Mouse (Mus musculus): ENCODE measurements around the gene Gm44965. TPM values are rescaled to one million over a fixed set of nuclear protein-coding genes. Genes with fewer than 3 reads are reported as not detected.

The Gm44965 gene
- polyA plus RNA-seq, 1 experiment from 2014 or later: not detected

GRCm38 (mm10) chr6:48646995-48647394, 53.3 kb downstream of the Gm44965 start, which contains the start of gene Gimap8:
Gene Gimap8 (plus strand): TSS chr6:48647234.
- Histone ChIP-seq H3K27me3 (ENCODE audit: control insufficient read depth, insufficient read depth, low read length) (no peaks in the 10 kb centered on the region), H3K4me1 (ENCODE audit: control insufficient read depth, insufficient read depth, low read length) (no peaks in the 10 kb centered on the region), H3K9ac (ENCODE audit: low read length) (no peak within 1 kb of the TSS), H3K4me2 (ENCODE audit: low read depth, severe bottlenecking) (no peak within 1 kb of the TSS), H3K4me3 (ENCODE audit: low read depth, low read length) (no peak within 1 kb of the TSS), H3K9me3 (ENCODE audit: control insufficient read depth, low read length) (no peaks in the 10 kb centered on the region), H3K27ac (replicated peaks; ENCODE audit: low read depth, low read length) (no peak within 1 kb of the TSS), H3K36me3 (ENCODE audit: control insufficient read depth, insufficient read depth, low read length) (no peaks in the 10 kb centered on the region)
- ATAC-seq (ENCODE audit: insufficient number of reproducible peaks, low FRiP score, low TSS enrichment, low read depth) (no peak), DNase-seq (ENCODE audit: low spot score) (no peak)
- WGBS: 47% methylated on average over 3 of the region's 3 CpGs

- H3K4me2 ChIP-seq (ENCODE audit: low read depth, severe bottlenecking): no peak overlapping the region
- no peak overlapping the region for H3K9ac ChIP-seq (ENCODE audit: low read length)
- ATAC-seq (ENCODE audit: insufficient number of reproducible peaks, low FRiP score, low TSS enrichment, low read depth) (no peak), DNase-seq (ENCODE audit: low spot score) (no peak)
- no peak overlapping the region for H3K4me3 ChIP-seq (ENCODE audit: low read depth, low read length)
- H3K4me1 ChIP-seq (ENCODE audit: control insufficient read depth, insufficient read depth, low read length): no peaks in the 10 kb centered on the region
- no peaks in the 10 kb centered on the region for H3K36me3 ChIP-seq (ENCODE audit: control insufficient read depth, insufficient read depth, low read length)
- WGBS: 83% methylated on average over 2 of the region's 2 CpGs
- no peaks in the 10 kb centered on the region for H3K27me3 ChIP-seq (ENCODE audit: control insufficient read depth, insufficient read depth, low read length)
- no peak overlapping the region for H3K27ac ChIP-seq (replicated peaks; ENCODE audit: low read depth, low read length)
- no peaks in the 10 kb centered on the region for H3K9me3 ChIP-seq (ENCODE audit: control insufficient read depth, low read length)
Measured at GRCm38 (mm10) chr6:48647611-48648010, 53.9 kb downstream of the Gm44965 start.

- H3K9ac ChIP-seq (ENCODE audit: low read length): no peak overlapping the region
- 91% methylated on average over 4 of the region's 4 CpGs for WGBS
Measured at GRCm38 (mm10) chr6:48648779-48649178, 55.0 kb downstream of the Gm44965 start.

GRCm38 (mm10) chr6:48650041-48650440, 56.3 kb downstream of the Gm44965 start:
- no peaks in the 10 kb centered on the region for H3K36me3 ChIP-seq (ENCODE audit: control insufficient read depth, insufficient read depth, low read length)
- DNase-seq (ENCODE audit: low spot score): no peak
- no peak overlapping the region for H3K4me2 ChIP-seq (ENCODE audit: low read depth, severe bottlenecking)
- no peak for ATAC-seq (ENCODE audit: insufficient number of reproducible peaks, low FRiP score, low TSS enrichment, low read depth)
- 91% methylated on average over 9 of the region's 9 CpGs for WGBS
- H3K9me3 ChIP-seq (ENCODE audit: control insufficient read depth, low read length): no peaks in the 10 kb centered on the region
- H3K27ac ChIP-seq (replicated peaks; ENCODE audit: low read depth, low read length): no peak overlapping the region
- no peaks in the 10 kb centered on the region for H3K4me1 ChIP-seq (ENCODE audit: control insufficient read depth, insufficient read depth, low read length)
- no peak overlapping the region for H3K9ac ChIP-seq (ENCODE audit: low read length)
- no peak overlapping the region for H3K4me3 ChIP-seq (ENCODE audit: low read depth, low read length)
- H3K27me3 ChIP-seq (ENCODE audit: control insufficient read depth, insufficient read depth, low read length): no peaks in the 10 kb centered on the region

More at GRCm38 (mm10) chr6:48648779-48649178, 55.0 kb downstream of the Gm44965 start:
- no peak overlapping the region for H3K4me2 ChIP-seq (ENCODE audit: low read depth, severe bottlenecking)
- no peaks in the 10 kb centered on the region for H3K4me1 ChIP-seq (ENCODE audit: control insufficient read depth, insufficient read depth, low read length)
- DNase-seq (ENCODE audit: low spot score): no peak
- H3K27me3 ChIP-seq (ENCODE audit: control insufficient read depth, insufficient read depth, low read length): no peaks in the 10 kb centered on the region
- H3K36me3 ChIP-seq (ENCODE audit: control insufficient read depth, insufficient read depth, low read length): no peaks in the 10 kb centered on the region
- H3K9me3 ChIP-seq (ENCODE audit: control insufficient read depth, low read length): no peaks in the 10 kb centered on the region
- ATAC-seq (ENCODE audit: insufficient number of reproducible peaks, low FRiP score, low TSS enrichment, low read depth): no peak
- no peak overlapping the region for H3K4me3 ChIP-seq (ENCODE audit: low read depth, low read length)
- H3K27ac ChIP-seq (replicated peaks; ENCODE audit: low read depth, low read length): no peak overlapping the region

- no peaks in the 10 kb centered on the region for H3K4me1 ChIP-seq (ENCODE audit: control insufficient read depth, insufficient read depth, low read length)
- no peak overlapping the region for H3K4me2 ChIP-seq (ENCODE audit: low read depth, severe bottlenecking)
- no peaks in the 10 kb centered on the region for H3K36me3 ChIP-seq (ENCODE audit: control insufficient read depth, insufficient read depth, low read length)
- H3K27ac ChIP-seq (replicated peaks; ENCODE audit: low read depth, low read length): no peak overlapping the region
- ATAC-seq (ENCODE audit: insufficient number of reproducible peaks, low FRiP score, low TSS enrichment, low read depth) (no peak), DNase-seq (ENCODE audit: low spot score) (no peak)
- H3K9me3 ChIP-seq (ENCODE audit: control insufficient read depth, low read length): no peaks in the 10 kb centered on the region
- no peak overlapping the region for H3K4me3 ChIP-seq (ENCODE audit: low read depth, low read length)
- no peak overlapping the region for H3K9ac ChIP-seq (ENCODE audit: low read length)
- no peaks in the 10 kb centered on the region for H3K27me3 ChIP-seq (ENCODE audit: control insufficient read depth, insufficient read depth, low read length)
- WGBS: 68% methylated on average over 5 of the region's 5 CpGs
Measured at GRCm38 (mm10) chr6:48658721-48659120, 65.0 kb downstream of the Gm44965 start.

GRCm38 (mm10) chr6:48664750-48665149, 71.0 kb downstream of the Gm44965 start:
- DNase-seq (ENCODE audit: low spot score) (no peak), ATAC-seq (ENCODE audit: insufficient number of reproducible peaks, low FRiP score, low TSS enrichment, low read depth) (no peak)
- H3K4me2 ChIP-seq (ENCODE audit: low read depth, severe bottlenecking): no peak overlapping the region
- WGBS: 83% methylated on average over 4 of the region's 4 CpGs
- no peaks in the 10 kb centered on the region for H3K36me3 ChIP-seq (ENCODE audit: control insufficient read depth, insufficient read depth, low read length)
- no peak overlapping the region for H3K27ac ChIP-seq (replicated peaks; ENCODE audit: low read depth, low read length)
- H3K9me3 ChIP-seq (ENCODE audit: control insufficient read depth, low read length): no peaks in the 10 kb centered on the region
- no peak overlapping the region for H3K4me3 ChIP-seq (ENCODE audit: low read depth, low read length)
- H3K27me3 ChIP-seq (ENCODE audit: control insufficient read depth, insufficient read depth, low read length): no peaks in the 10 kb centered on the region
- no peaks in the 10 kb centered on the region for H3K4me1 ChIP-seq (ENCODE audit: control insufficient read depth, insufficient read depth, low read length)
- H3K9ac ChIP-seq (ENCODE audit: low read length): no peak overlapping the region

GRCm38 (mm10) chr6:48665471-48665870, 71.7 kb downstream of the Gm44965 start:
- DNase-seq (ENCODE audit: low spot score) (no peak), ATAC-seq (ENCODE audit: insufficient number of reproducible peaks, low FRiP score, low TSS enrichment, low read depth) (no peak)
- Histone ChIP-seq H3K4me3 (ENCODE audit: low read depth, low read length) (no peak overlapping the region), H3K27me3 (ENCODE audit: control insufficient read depth, insufficient read depth, low read length) (no peaks in the 10 kb centered on the region), H3K36me3 (ENCODE audit: control insufficient read depth, insufficient read depth, low read length) (no peaks in the 10 kb centered on the region), H3K4me2 (ENCODE audit: low read depth, severe bottlenecking) (no peak overlapping the region), H3K27ac (replicated peaks; ENCODE audit: low read depth, low read length) (no peak overlapping the region), H3K9me3 (ENCODE audit: control insufficient read depth, low read length) (no peaks in the 10 kb centered on the region), H3K9ac (ENCODE audit: low read length) (no peak overlapping the region), H3K4me1 (ENCODE audit: control insufficient read depth, insufficient read depth, low read length) (no peaks in the 10 kb centered on the region)
- WGBS: 92% methylated on average over 9 of the region's 9 CpGs

GRCm38 (mm10) chr6:48666159-48666586, 72.4 kb downstream of the Gm44965 start:
- WGBS: 40% methylated on average over 7 of the region's 7 CpGs
- H3K27ac ChIP-seq (replicated peaks; ENCODE audit: low read depth, low read length): no peak overlapping the region
- H3K27me3 ChIP-seq (ENCODE audit: control insufficient read depth, insufficient read depth, low read length): no peaks in the 10 kb centered on the region
- H3K4me1 ChIP-seq (ENCODE audit: control insufficient read depth, insufficient read depth, low read length): no peaks in the 10 kb centered on the region
- no peak overlapping the region for H3K4me3 ChIP-seq (ENCODE audit: low read depth, low read length)
- H3K9me3 ChIP-seq (ENCODE audit: control insufficient read depth, low read length): no peaks in the 10 kb centered on the region
- no peak for ATAC-seq (ENCODE audit: insufficient number of reproducible peaks, low FRiP score, low TSS enrichment, low read depth)
- H3K4me2 ChIP-seq (ENCODE audit: low read depth, severe bottlenecking): no peak overlapping the region
- no peak overlapping the region for H3K9ac ChIP-seq (ENCODE audit: low read length)
- H3K36me3 ChIP-seq (ENCODE audit: control insufficient read depth, insufficient read depth, low read length): no peaks in the 10 kb centered on the region
- DNase-seq (ENCODE audit: low spot score): no peak

- no peaks in the 10 kb centered on the region for H3K36me3 ChIP-seq (ENCODE audit: control insufficient read depth, insufficient read depth, low read length)
- no peak for DNase-seq (ENCODE audit: low spot score)
- H3K9ac ChIP-seq (ENCODE audit: low read length): no peak overlapping the region
- H3K9me3 ChIP-seq (ENCODE audit: control insufficient read depth, low read length): no peaks in the 10 kb centered on the region
- H3K4me1 ChIP-seq (ENCODE audit: control insufficient read depth, insufficient read depth, low read length): no peaks in the 10 kb centered on the region
- H3K27ac ChIP-seq (replicated peaks; ENCODE audit: low read depth, low read length): no peak overlapping the region
- no peak overlapping the region for H3K4me3 ChIP-seq (ENCODE audit: low read depth, low read length)
- ATAC-seq (ENCODE audit: insufficient number of reproducible peaks, low FRiP score, low TSS enrichment, low read depth): no peak
- H3K4me2 ChIP-seq (ENCODE audit: low read depth, severe bottlenecking): no peak overlapping the region
- H3K27me3 ChIP-seq (ENCODE audit: control insufficient read depth, insufficient read depth, low read length): no peaks in the 10 kb centered on the region
Measured at GRCm38 (mm10) chr6:48668022-48668421, 74.3 kb downstream of the Gm44965 start.
